Mouse (Mus musculus) kidney, adult 2 months (tissue): ENCODE results near the gene Ahrr. TPM values are rescaled to one million over a fixed set of nuclear protein-coding genes. Genes with fewer than 3 reads are reported as not detected.

ENCODE experiments used
- DNase-seq: peaks from one replicate; pipeline ENCODE4 v3.0.0; 2021
- H3K27ac ChIP-seq: fragments of 200-500 bp; 2 replicates; pipeline ENCODE4 v1.5.1; 2012; ENCODE audit warnings: low read depth, low read length, control low read depth, inconsistent platforms; ENCODE audit not compliant: insufficient read depth
- H3K27me3 ChIP-seq: fragments of 200-500 bp; replicated peaks from 2 replicates; pipeline ENCODE4 v1.6.1; 2012; ENCODE audit warnings: mild to moderate bottlenecking, moderate library complexity, low read length, inconsistent platforms; ENCODE audit not compliant: control insufficient read depth, insufficient read depth
- H3K36me3 ChIP-seq: fragments of 200-500 bp; 2 replicates; pipeline ENCODE4 v1.6.1; 2012; ENCODE audit warnings: mild to moderate bottlenecking, moderate library complexity, low read length, inconsistent platforms; ENCODE audit not compliant: control insufficient read depth, insufficient read depth
- H3K4me1 ChIP-seq: fragments of 200-500 bp; 2 replicates; pipeline ENCODE4 v1.6.1; 2011; ENCODE audit warnings: low read length; ENCODE audit not compliant: control insufficient read depth, insufficient read depth
- H3K4me3 ChIP-seq: fragments of 200-500 bp; 2 replicates; pipeline ENCODE4 v1.5.1; 2011; ENCODE audit warnings: mild to moderate bottlenecking, low read depth, low read length, control low read depth; ENCODE audit not compliant: insufficient read depth
- CTCF ChIP-seq: fragments of 200-500 bp; conservative IDR thresholded peaks from 2 replicates; pipeline ENCODE4 v1.5.1; 2011; ENCODE audit warnings: low read depth, mild to moderate bottlenecking, control low read depth, low read length, moderate library complexity, mixed read lengths; ENCODE audit not compliant: insufficient read depth, insufficient read length
- POLR2A ChIP-seq: fragments of 200-500 bp; IDR thresholded peaks from one replicate; pipeline ENCODE4 v1.6.1; 2011; ENCODE audit warnings: low read depth, low read length, control low read depth
- WGBS: fragments of 180-500 bp; shearing (Covaris S2); methylation state at CpG from one replicate; pipeline ENCODE4 v1.1.7; 2018; 5-methylcytosine and 5-hydroxymethylcytosine counted together
- polyA plus RNA-seq: library from polyadenylated mRNA; depleted of rRNA; stranded (reverse); fragments of >200 nt; gene quantifications from 2 replicates; pipeline ENCODE4 v1.2.3, GENCODE M21; 2012

Ahrr gene
- polyA plus RNA-seq, 1 experiment: 0.55 TPM

DNA sequence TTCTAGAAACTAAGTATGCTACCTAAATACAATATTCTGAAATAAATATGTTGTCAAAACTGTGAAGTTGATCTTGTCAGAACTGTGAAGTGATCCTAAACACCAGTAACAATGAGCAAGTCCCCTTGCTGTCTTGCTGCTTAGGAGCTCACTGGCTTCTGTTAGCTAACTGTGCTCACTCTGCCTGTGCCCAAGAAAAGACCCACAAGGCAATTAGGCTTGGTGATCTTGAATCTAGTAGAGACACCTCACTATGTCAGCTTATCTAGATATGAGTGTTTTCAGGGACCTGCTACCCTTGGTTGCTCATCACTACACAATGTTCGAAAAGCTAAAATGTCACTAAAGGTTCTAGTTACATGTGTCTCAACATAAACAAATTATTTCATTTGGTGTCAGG lies 13.6 kb upstream of the Ahrr start:
- H3K36me3 ChIP-seq: peaks cover 12% of the 10 kb centered on the region
- H3K27me3 ChIP-seq: no peaks in the 10 kb centered on the region
- H3K27ac ChIP-seq: no peak overlapping the region
- TF ChIP-seq CTCF (no peak), POLR2A (no peak)
- 93% methylated on average over 1 of the region's 1 CpGs for WGBS
- no peaks in the 10 kb centered on the region for H3K4me1 ChIP-seq
- no peak overlapping the region for H3K4me3 ChIP-seq
- no peak for DNase-seq

DNA sequence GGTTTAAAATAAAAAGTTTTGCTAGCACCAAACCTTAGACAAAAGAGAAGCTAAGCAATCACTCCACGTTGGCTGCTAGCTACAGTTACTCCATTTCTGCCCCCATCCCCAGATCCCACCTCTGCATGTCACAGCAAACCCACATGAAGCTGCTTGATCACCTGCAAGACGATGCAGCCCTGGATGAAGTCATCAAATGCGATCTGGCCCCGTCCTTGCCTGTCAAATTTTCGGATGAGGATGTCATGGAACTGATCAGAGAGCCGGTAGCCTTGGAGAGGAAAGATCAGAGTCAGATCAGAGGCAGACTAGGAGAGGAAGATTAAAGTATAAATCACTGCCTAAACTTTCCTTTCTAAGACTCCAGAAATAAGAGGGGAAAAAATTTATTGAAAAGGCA lies 13.2 kb upstream of the Ahrr start:
- Histone ChIP-seq H3K4me3 (no peak overlapping the region), H3K27ac (no peak overlapping the region), H3K4me1 (no peaks in the 10 kb centered on the region), H3K36me3 (peaks cover 12% of the 10 kb centered on the region), H3K27me3 (no peaks in the 10 kb centered on the region)
- no peak for DNase-seq
- 90% methylated on average over 6 of the region's 6 CpGs for WGBS
- no peak for TF ChIP-seq CTCF
- no peak for TF ChIP-seq POLR2A

DNA sequence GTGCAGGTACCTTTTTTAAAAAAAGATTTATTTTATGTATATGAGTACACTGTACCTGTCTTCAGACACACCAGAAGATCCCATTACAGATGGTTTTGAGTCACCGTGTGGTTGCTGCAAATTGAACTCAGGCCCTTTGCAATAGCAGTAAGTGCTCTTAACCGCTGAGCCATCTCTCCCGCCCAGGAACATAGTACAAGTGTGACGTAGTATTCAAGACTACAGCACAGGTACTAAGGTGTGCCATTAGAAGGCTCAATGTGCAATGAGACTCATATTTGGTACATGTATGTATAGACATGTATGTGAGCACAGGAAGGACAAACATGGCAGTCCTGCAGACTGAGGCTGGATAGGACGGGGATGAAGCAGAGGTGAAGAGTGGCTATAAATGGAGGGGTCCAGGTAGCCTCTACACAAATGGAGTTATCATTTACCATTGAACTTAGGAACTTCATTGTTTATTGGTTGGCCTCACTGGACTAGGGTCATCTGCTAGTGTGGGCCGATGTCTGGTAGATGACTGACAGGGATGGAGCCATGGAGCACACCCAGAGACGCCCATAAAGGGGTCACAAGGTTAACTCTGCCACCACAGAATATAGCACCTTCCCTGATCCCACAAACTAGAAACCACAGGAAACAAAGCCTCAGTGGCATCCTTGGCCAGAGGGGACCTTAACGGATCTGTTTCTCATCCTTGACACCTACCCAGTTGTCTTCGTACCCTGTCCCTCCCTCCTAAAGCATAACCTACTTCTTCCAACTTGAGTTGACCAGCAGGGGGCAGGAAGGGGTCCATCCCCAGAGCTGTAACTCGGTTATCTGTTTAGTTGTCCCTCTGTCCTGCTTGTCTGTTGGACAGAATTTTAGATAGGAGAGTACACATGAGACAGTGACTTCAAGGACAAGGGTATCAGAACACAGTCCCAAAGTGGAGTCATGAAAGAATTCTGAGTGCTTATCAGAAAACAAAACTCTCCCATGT lies 10.2 kb upstream of the Ahrr start:
- WGBS: 79% methylated on average over 10 of the region's 10 CpGs
- Histone ChIP-seq H3K27me3 (no peaks in the 10 kb centered on the region), H3K4me1 (no peaks in the 10 kb centered on the region), H3K4me3 (no peak overlapping the region), H3K36me3 (peaks cover 7% of the 10 kb centered on the region), H3K27ac (no peak overlapping the region)
- 0 out of 2 replicates have a peak, but pooled peaks have one; percentile 17 for TF ChIP-seq CTCF
- no peak for TF ChIP-seq POLR2A
- DNase-seq: peak; percentile 10

DNA sequence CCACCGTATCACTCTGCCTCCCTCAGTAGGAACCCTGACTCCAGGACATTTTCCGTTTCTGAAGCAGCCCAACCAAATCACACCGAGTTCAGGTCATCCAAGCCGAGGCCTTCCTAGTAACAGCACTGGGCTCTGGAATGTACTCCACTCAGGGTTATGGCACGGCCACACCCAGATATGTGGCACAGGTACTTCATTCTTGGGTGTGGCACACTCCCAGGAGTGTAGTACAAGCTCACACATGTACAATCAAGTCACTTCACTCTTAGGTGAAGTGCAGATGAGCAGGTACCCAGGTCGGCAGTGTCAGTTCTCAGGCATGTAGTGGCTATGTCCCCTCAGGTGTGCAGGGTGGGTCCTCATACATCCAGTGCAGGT lies 9.5 kb upstream of the Ahrr start:
- 69% methylated on average over 6 of the region's 6 CpGs for WGBS
- no peak for TF ChIP-seq CTCF
- no peak for TF ChIP-seq POLR2A
- Histone ChIP-seq H3K4me1 (no peaks in the 10 kb centered on the region), H3K4me3 (no peak overlapping the region), H3K36me3 (peaks cover 7% of the 10 kb centered on the region), H3K27me3 (no peaks in the 10 kb centered on the region), H3K27ac (no peak overlapping the region)
- no peak for DNase-seq

DNA sequence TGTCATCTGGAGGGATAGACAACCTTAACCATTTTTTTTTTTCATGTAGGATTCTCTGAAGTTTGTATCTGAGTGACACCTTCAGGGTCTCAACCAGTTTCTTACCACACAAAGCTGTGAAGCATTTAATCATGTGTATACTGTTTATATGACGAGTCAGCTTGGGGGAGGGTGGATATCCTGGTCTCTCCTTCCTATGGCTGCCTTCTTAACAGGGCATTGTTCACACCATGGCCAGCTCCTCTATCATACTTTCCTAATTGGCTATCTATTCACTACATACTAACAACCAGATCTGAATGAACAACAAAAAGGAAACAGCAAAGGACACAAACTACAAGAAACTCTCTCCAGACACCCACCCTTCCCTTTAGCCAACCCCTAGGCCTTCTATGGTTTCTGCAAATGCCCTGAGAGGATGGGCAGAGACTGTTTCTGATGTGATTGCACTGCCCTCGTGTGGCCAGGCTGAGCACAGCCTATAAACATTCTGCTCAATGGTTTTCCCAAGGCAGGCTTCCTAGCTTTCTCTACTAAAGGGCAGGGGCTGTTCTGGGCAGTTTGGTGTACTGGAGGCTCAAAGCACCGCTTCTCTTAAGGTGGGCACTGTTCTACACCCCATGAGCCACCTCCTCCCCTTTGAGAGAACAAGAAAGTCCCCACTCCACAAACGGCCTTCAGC lies 8.9 kb upstream of the Ahrr start:
- peak; percentile 70 for DNase-seq
- H3K27ac ChIP-seq: no peak overlapping the region
- no peaks in the 10 kb centered on the region for H3K27me3 ChIP-seq
- TF ChIP-seq POLR2A (no peak), CTCF (peak; percentile 89)
- H3K4me1 ChIP-seq: no peaks in the 10 kb centered on the region
- no peak overlapping the region for H3K4me3 ChIP-seq
- H3K36me3 ChIP-seq: peaks cover 6% of the 10 kb centered on the region
- 37% methylated on average over 4 of the region's 4 CpGs for WGBS

DNA sequence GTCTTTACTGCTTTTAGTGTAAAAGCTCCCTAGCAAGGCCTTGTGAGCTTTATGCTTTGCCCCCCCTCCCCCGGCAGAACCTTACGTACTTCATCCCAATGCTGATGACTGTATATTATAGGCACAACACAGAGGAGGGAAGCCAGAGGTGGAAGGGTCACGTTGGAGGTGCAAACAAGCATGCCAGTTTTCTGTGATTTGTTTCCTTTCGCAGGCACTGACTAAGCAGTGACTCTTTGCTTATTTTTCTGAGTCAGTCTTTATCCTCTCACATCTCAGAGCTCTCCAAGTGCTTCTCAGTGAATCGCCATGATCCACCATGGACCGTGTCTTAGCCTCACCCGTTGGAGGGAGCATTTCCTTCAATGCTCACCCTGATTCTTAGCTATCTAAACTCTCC lies 4.2 kb upstream of the Ahrr start:
- Histone ChIP-seq H3K27ac (no peak overlapping the region), H3K27me3 (no peaks in the 10 kb centered on the region), H3K36me3 (no peaks in the 10 kb centered on the region), H3K4me1 (no peaks in the 10 kb centered on the region), H3K4me3 (no peak overlapping the region)
- DNase-seq: no peak
- TF ChIP-seq CTCF (no peak), POLR2A (no peak)
- WGBS: 65% methylated on average over 7 of the region's 7 CpGs

DNA sequence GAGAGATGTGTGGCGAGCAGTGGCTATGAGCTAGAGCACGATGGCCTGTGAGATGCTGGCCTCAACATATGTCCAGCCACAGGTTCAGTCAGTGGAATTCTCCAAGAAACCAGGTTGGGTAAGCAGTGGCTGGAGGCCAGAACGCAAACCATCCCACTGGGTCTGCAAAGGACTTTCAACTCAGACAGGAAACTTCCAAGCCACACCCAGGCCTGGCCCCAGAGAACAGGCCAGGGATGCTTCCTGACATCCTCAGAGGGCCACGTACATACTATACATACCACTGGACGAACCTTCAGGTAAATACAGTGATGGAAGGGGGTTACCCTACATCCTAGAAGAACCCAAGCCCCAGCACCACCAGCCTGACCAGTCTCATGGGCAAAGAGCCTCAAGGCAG lies 2.5 kb downstream of the Ahrr start:
- WGBS: 87% methylated on average over 5 of the region's 5 CpGs
- H3K27me3 ChIP-seq: no peaks in the 10 kb centered on the region
- no peak overlapping the region for H3K27ac ChIP-seq
- no peak for DNase-seq
- no peak overlapping the region for H3K4me3 ChIP-seq
- H3K36me3 ChIP-seq: no peaks in the 10 kb centered on the region
- TF ChIP-seq POLR2A (no peak), CTCF (no peak)
- no peaks in the 10 kb centered on the region for H3K4me1 ChIP-seq
